Mouse (Mus musculus): Measurements from ENCODE around the gene Wfdc18. TPM values are rescaled to one million over a fixed set of nuclear protein-coding genes. Genes with fewer than 3 reads are reported as not detected.

The Wfdc18 gene
- total RNA-seq, 1 experiment: not detected

DNA sequence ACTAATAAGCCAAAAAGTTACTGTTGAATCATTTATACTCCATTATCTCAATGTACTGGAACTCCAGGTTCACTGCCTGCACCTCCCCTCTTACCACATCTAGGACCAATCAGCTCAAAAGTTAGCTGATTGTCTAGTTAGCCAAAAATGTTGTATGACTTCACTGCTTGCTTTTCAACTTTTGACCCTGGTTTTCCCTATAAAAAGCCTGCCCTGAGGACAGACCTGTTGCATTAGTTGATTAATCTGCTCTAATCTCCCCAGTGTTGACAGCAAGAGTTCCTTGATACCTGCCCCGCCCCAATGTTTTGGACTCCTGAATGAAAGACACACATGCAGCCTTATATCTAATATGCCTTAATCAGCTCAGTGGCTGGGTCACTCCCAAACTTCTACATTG lies 22.3 kb downstream of the Wfdc18 start:
- H3K36me3 ChIP-seq (ENCODE audit: control insufficient read depth, insufficient read depth, low read length, poor library complexity, severe bottlenecking): no peaks in the 10 kb centered on the region
- DNase-seq (ENCODE audit: low read depth, low spot score): no peak
- no peaks in the 10 kb centered on the region for H3K4me1 ChIP-seq (ENCODE audit: control insufficient read depth in 2 of 2, insufficient read depth in 2 of 2, low read length in 2 of 2, poor library complexity in 1 of 2)
- no peak overlapping the region for H3K4me3 ChIP-seq (ENCODE audit: insufficient read depth in 1 of 2, low read depth in 1 of 2, low read length in 2 of 2, poor library complexity in 1 of 2, severe bottlenecking in 1 of 2)
- no peak overlapping the region for H3K9ac ChIP-seq (ENCODE audit: insufficient read depth, low read depth, low read length, poor library complexity, severe bottlenecking)
- no peak for TF ChIP-seq ZNF384 (IDR thresholded peaks at IDR 0.05; ENCODE audit: low read depth, low read length)
- TF ChIP-seq ZC3H11A (IDR thresholded peaks at IDR 0.05; ENCODE audit: borderline replicate concordance, low read depth, low read length): no peak
- no peak for TF ChIP-seq CHD2 (IDR thresholded peaks at IDR 0.05; ENCODE audit: low read depth, low read length)
- TF ChIP-seq HCFC1 (IDR thresholded peaks at IDR 0.05; ENCODE audit: borderline replicate concordance, insufficient read depth, low read length): no peak
- TF ChIP-seq MAFK (IDR thresholded peaks at IDR 0.05; ENCODE audit: insufficient read depth, low read depth, low read length): no peak
- H3K9me3 ChIP-seq (ENCODE audit: control insufficient read depth, insufficient read depth, low read depth, low read length): no peaks in the 10 kb centered on the region
- in situ Hi-C loops (cut with MboI; ENCODE audit: low sequenced_read_pairs in 2 of 2, unreplicated experiment in 2 of 2): loop anchor here (5.0 to 25.0 kb wide), 2 partner anchors 169 kb away; no protein-coding TSS in a partner anchor
- no peak overlapping the region for H3K27ac ChIP-seq (ENCODE audit: insufficient read depth, low read depth, low read length, poor library complexity, severe bottlenecking)

- Histone ChIP-seq H3K9me3 (ENCODE audit: control insufficient read depth, insufficient read depth, low read depth, low read length) (no peaks in the 10 kb centered on the region), H3K27ac (ENCODE audit: insufficient read depth, low read depth, low read length, poor library complexity, severe bottlenecking) (no peak overlapping the region), H3K4me3 (ENCODE audit: insufficient read depth in 1 of 2, low read depth in 1 of 2, low read length in 2 of 2, poor library complexity in 1 of 2, severe bottlenecking in 1 of 2) (no peak overlapping the region), H3K36me3 (ENCODE audit: control insufficient read depth, insufficient read depth, low read length, poor library complexity, severe bottlenecking) (no peaks in the 10 kb centered on the region), H3K4me1 (ENCODE audit: control insufficient read depth in 2 of 2, insufficient read depth in 2 of 2, low read length in 2 of 2, poor library complexity in 1 of 2) (no peaks in the 10 kb centered on the region), H3K9ac (ENCODE audit: insufficient read depth, low read depth, low read length, poor library complexity, severe bottlenecking) (no peak overlapping the region)
- in situ Hi-C loops (cut with MboI; ENCODE audit: low sequenced_read_pairs in 2 of 2, unreplicated experiment in 2 of 2): loop anchor here (5.0 to 25.0 kb wide), 2 partner anchors 171 kb away; no protein-coding TSS in a partner anchor
- no peak for TF ChIP-seq ZNF384 (IDR thresholded peaks at IDR 0.05; ENCODE audit: low read depth, low read length)
- TF ChIP-seq MAFK (IDR thresholded peaks at IDR 0.05; ENCODE audit: insufficient read depth, low read depth, low read length): no peak
- no peak for DNase-seq (ENCODE audit: low read depth, low spot score)
These were observed 24.3 kb downstream of the Wfdc18 start for GRCm38 (mm10) chr11:83733071-83733640.

DNA sequence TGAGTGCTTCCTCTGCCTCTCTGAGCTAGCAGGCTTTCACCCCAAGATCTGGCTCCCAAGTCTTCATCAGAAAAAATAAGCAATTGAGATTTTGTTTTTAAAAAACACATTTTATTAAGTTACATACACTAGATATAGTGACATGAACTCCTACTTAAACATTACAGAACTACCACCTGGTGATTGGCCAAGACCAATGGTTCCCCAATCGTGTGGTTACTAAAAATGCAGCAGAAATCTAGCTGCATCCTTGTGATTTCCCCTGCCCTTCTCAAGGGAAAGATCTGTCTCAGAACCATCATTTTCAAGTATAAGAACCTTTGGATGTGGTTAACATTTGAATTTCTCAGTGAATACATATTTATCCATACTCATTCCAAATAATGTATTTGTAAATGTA lies 25.4 kb downstream of the Wfdc18 start:
- Histone ChIP-seq H3K4me3 (ENCODE audit: insufficient read depth in 1 of 2, low read depth in 1 of 2, low read length in 2 of 2, poor library complexity in 1 of 2, severe bottlenecking in 1 of 2) (no peak overlapping the region), H3K36me3 (ENCODE audit: control insufficient read depth, insufficient read depth, low read length, poor library complexity, severe bottlenecking) (no peaks in the 10 kb centered on the region), H3K9ac (ENCODE audit: insufficient read depth, low read depth, low read length, poor library complexity, severe bottlenecking) (no peak overlapping the region), H3K27ac (ENCODE audit: insufficient read depth, low read depth, low read length, poor library complexity, severe bottlenecking) (no peak overlapping the region), H3K9me3 (ENCODE audit: control insufficient read depth, insufficient read depth, low read depth, low read length) (no peaks in the 10 kb centered on the region), H3K4me1 (ENCODE audit: control insufficient read depth in 2 of 2, insufficient read depth in 2 of 2, low read length in 2 of 2, poor library complexity in 1 of 2) (no peaks in the 10 kb centered on the region)
- TF ChIP-seq CHD2 (IDR thresholded peaks at IDR 0.05; ENCODE audit: low read depth, low read length): no peak
- TF ChIP-seq HCFC1 (IDR thresholded peaks at IDR 0.05; ENCODE audit: borderline replicate concordance, insufficient read depth, low read length): no peak
- in situ Hi-C loops (cut with MboI; ENCODE audit: low sequenced_read_pairs in 2 of 2, unreplicated experiment in 2 of 2): loop anchor here (5.0 to 25.0 kb wide), 2 partner anchors 172 kb away; no protein-coding TSS in a partner anchor
- no peak for DNase-seq (ENCODE audit: low read depth, low spot score)

DNA sequence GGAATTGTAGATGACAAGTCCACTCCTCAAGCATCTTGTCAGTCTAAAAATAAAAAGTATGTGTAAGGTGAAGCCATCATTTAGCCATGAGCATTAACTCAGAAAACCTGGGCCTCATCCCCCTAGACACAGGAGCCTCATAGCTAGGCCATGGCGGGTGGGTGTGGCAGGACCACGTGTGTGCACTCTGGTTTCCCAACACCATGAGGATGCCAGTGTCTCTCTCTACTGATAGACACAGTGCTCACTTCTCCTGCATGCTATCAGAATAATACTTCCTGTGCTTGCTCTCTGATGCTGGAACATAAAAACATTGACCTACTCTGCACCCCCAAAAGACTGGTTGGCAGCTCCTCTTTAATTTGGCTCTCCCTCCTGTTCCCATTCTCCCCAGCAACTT lies 27.1 kb downstream of the Wfdc18 start:
- no peak overlapping the region for H3K27ac ChIP-seq (ENCODE audit: insufficient read depth, low read depth, low read length, poor library complexity, severe bottlenecking)
- H3K4me1 ChIP-seq (ENCODE audit: control insufficient read depth in 2 of 2, insufficient read depth in 2 of 2, low read length in 2 of 2, poor library complexity in 1 of 2): no peaks in the 10 kb centered on the region
- no peak overlapping the region for H3K9ac ChIP-seq (ENCODE audit: insufficient read depth, low read depth, low read length, poor library complexity, severe bottlenecking)
- H3K36me3 ChIP-seq (ENCODE audit: control insufficient read depth, insufficient read depth, low read length, poor library complexity, severe bottlenecking): no peaks in the 10 kb centered on the region
- in situ Hi-C loops (cut with MboI; ENCODE audit: low sequenced_read_pairs in 2 of 2, unreplicated experiment in 2 of 2): loop anchor here in 1 of 2 experiments (25.0 kb wide), 1 partner anchor 174 kb away; no protein-coding TSS in a partner anchor
- no peak for DNase-seq (ENCODE audit: low read depth, low spot score)
- H3K4me3 ChIP-seq (ENCODE audit: insufficient read depth in 1 of 2, low read depth in 1 of 2, low read length in 2 of 2, poor library complexity in 1 of 2, severe bottlenecking in 1 of 2): no peak overlapping the region
- no peaks in the 10 kb centered on the region for H3K9me3 ChIP-seq (ENCODE audit: control insufficient read depth, insufficient read depth, low read depth, low read length)
- TF ChIP-seq ZNF384 (IDR thresholded peaks at IDR 0.05; ENCODE audit: low read depth, low read length): no peak
- TF ChIP-seq HCFC1 (IDR thresholded peaks at IDR 0.05; ENCODE audit: borderline replicate concordance, insufficient read depth, low read length): no peak
- TF ChIP-seq CHD2 (IDR thresholded peaks at IDR 0.05; ENCODE audit: low read depth, low read length): no peak
- no peak for TF ChIP-seq ZC3H11A (IDR thresholded peaks at IDR 0.05; ENCODE audit: borderline replicate concordance, low read depth, low read length)
- no peak for TF ChIP-seq MAFK (IDR thresholded peaks at IDR 0.05; ENCODE audit: insufficient read depth, low read depth, low read length)

DNA sequence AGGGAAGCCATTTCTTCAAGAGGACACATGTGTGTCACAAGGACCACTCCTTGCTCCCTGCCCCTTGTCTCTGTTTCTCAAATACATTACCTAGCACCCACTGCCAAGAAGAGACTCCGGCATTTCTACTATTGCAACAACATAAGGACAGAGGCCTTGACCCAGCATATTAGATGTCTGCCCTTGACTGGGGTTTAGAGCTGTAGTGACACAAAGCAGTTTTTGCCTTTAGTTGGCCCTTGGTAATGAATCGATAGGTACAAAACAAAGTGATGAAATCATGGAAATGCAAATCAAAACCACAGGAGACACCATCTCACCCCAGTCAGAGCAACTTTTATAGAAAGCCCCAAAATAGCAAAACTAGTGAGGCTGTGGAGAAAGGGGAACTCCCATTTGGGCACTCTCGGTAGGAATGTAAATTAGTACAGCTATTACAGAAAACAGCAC lies 28.3 kb downstream of the Wfdc18 start:
- no peak overlapping the region for H3K9ac ChIP-seq (ENCODE audit: insufficient read depth, low read depth, low read length, poor library complexity, severe bottlenecking)
- TF ChIP-seq CHD2 (IDR thresholded peaks at IDR 0.05; ENCODE audit: low read depth, low read length) (no peak), ZNF384 (IDR thresholded peaks at IDR 0.05; ENCODE audit: low read depth, low read length) (no peak), MAFK (IDR thresholded peaks at IDR 0.05; ENCODE audit: insufficient read depth, low read depth, low read length) (no peak), ZC3H11A (IDR thresholded peaks at IDR 0.05; ENCODE audit: borderline replicate concordance, low read depth, low read length) (no peak), HCFC1 (IDR thresholded peaks at IDR 0.05; ENCODE audit: borderline replicate concordance, insufficient read depth, low read length) (no peak)
- H3K4me1 ChIP-seq (ENCODE audit: control insufficient read depth in 2 of 2, insufficient read depth in 2 of 2, low read length in 2 of 2, poor library complexity in 1 of 2): no peaks in the 10 kb centered on the region
- no peaks in the 10 kb centered on the region for H3K9me3 ChIP-seq (ENCODE audit: control insufficient read depth, insufficient read depth, low read depth, low read length)
- DNase-seq (ENCODE audit: low read depth, low spot score): no peak
- in situ Hi-C loops (cut with MboI; ENCODE audit: low sequenced_read_pairs in 2 of 2, unreplicated experiment in 2 of 2): loop anchor here in 1 of 2 experiments (25.0 kb wide), 1 partner anchor 175 kb away; no protein-coding TSS in a partner anchor
- H3K4me3 ChIP-seq (ENCODE audit: insufficient read depth in 1 of 2, low read depth in 1 of 2, low read length in 2 of 2, poor library complexity in 1 of 2, severe bottlenecking in 1 of 2): no peak overlapping the region
- no peak overlapping the region for H3K27ac ChIP-seq (ENCODE audit: insufficient read depth, low read depth, low read length, poor library complexity, severe bottlenecking)
- H3K36me3 ChIP-seq (ENCODE audit: control insufficient read depth, insufficient read depth, low read length, poor library complexity, severe bottlenecking): no peaks in the 10 kb centered on the region

Data from ES-E14 (cell line).